Mouse (Mus musculus) CH12.LX (cell line): ENCODE measurements around the gene Ski. TPM values are rescaled to one million over a fixed set of nuclear protein-coding genes. Genes with fewer than 3 reads are reported as not detected.
A peak's percentile ranks its signal among the peaks of the same experiment; 100 is the strongest.

ENCODE experiments used
- DNase-seq: peaks from one replicate; pipeline ENCODE4 v3.0.0-alpha.2; 2013; ENCODE audit errors: extremely low read depth
- H3K27ac ChIP-seq: 2 replicates; pipeline ENCODE4 v1.5.1; 2012; ENCODE audit warnings: low read depth, mild to moderate bottlenecking, control low read depth, moderate library complexity; ENCODE audit not compliant: insufficient read depth
- H3K27me3 ChIP-seq: replicated peaks from 2 replicates; pipeline ENCODE3; 2012; ENCODE audit warnings: inconsistent platforms
- H3K36me3 ChIP-seq, 2 experiments: replicated peaks in 1 of 2; 2 replicates each; pipeline versions ENCODE3 to v1.6.1; 2012; ENCODE audit warnings: inconsistent platforms in 1 of 2, low read length in 1 of 2, mild to moderate bottlenecking in 1 of 2, mixed read lengths in 1 of 2, moderate library complexity in 1 of 2; ENCODE audit not compliant: control insufficient read depth in 1 of 2, insufficient read depth in 1 of 2
- H3K4me1 ChIP-seq, 2 experiments: 2 replicates each; pipeline ENCODE4 v1.6.1; 2012; ENCODE audit warnings: inconsistent platforms in 1 of 2, moderate library complexity in 1 of 2; ENCODE audit not compliant: insufficient read depth in 2 of 2, control insufficient read depth in 1 of 2
- H3K4me2 ChIP-seq: 2 replicates; pipeline ENCODE4 v1.6.1; 2012; ENCODE audit warnings: low read depth, mild to moderate bottlenecking, control low read depth; ENCODE audit not compliant: poor library complexity, insufficient read depth, severe bottlenecking
- H3K4me3 ChIP-seq, 3 experiments: fragments of 150-350 bp in 1 of 3; sonication (generic) in 1 of 3; replicated peaks in 1 of 3; 2 replicates each; pipeline versions ENCODE3 to v1.5.1; 2011 to 2012; ENCODE audit warnings: low read depth in 2 of 3, low read length in 2 of 3, mild to moderate bottlenecking in 2 of 3, moderate library complexity in 2 of 3, control low read depth in 1 of 3, improper control_type of control experiment in 1 of 3, inconsistent platforms in 1 of 3, mixed read lengths in 1 of 3; ENCODE audit not compliant: poor library complexity in 1 of 3
- H3K79me2 ChIP-seq: replicated peaks from 2 replicates; pipeline ENCODE4 v1.6.1; 2012; ENCODE audit warnings: mild to moderate bottlenecking, moderate library complexity; ENCODE audit not compliant: control insufficient read depth, poor library complexity, insufficient read depth, severe bottlenecking; ENCODE audit errors: extremely low read depth
- H3K9ac ChIP-seq: 2 replicates; pipeline ENCODE4 v1.6.1; 2012; ENCODE audit warnings: low read depth, mild to moderate bottlenecking, control low read depth, moderate library complexity; ENCODE audit not compliant: insufficient read depth
- H3K9me3 ChIP-seq: replicated peaks from 2 replicates; pipeline ENCODE3; 2012; ENCODE audit warnings: low read length, inconsistent platforms, mixed read lengths
- CTCF ChIP-seq, 2 experiments: IDR thresholded peaks in 1 of 2; conservative IDR thresholded peaks in 1 of 2; 2 replicates each; pipeline ENCODE4 v1.5.1; 2011 to 2012; ENCODE audit warnings: low read depth in 2 of 2, low read length in 2 of 2, improper control_type of control experiment in 1 of 2, inconsistent platforms in 1 of 2, mild to moderate bottlenecking in 1 of 2, moderate library complexity in 1 of 2
- ETS1 ChIP-seq: conservative IDR thresholded peaks from 2 replicates; pipeline ENCODE4 v1.6.1; 2012; ENCODE audit warnings: low read depth, mild to moderate bottlenecking, inconsistent platforms, low read length, improper control_type of control experiment, moderate library complexity
- GABPA ChIP-seq: IDR thresholded peaks from 2 replicates; pipeline ENCODE4 v1.6.1; 2012; ENCODE audit warnings: low read depth, low read length, improper control_type of control experiment, inconsistent platforms; ENCODE audit not compliant: insufficient replicate concordance
- JUND ChIP-seq: conservative IDR thresholded peaks from 2 replicates; pipeline ENCODE4 v1.6.1; 2011; ENCODE audit warnings: low read depth, low read length, improper control_type of control experiment
- KAT2A ChIP-seq: IDR thresholded peaks from 2 replicates; pipeline ENCODE4 v1.6.1; 2012; ENCODE audit warnings: low read length, improper control_type of control experiment, inconsistent platforms; ENCODE audit not compliant: insufficient replicate concordance
- MEF2A ChIP-seq: IDR thresholded peaks from 2 replicates; pipeline ENCODE4 v1.6.1; 2014; ENCODE audit warnings: low read depth, mild to moderate bottlenecking, inconsistent platforms, low read length, improper control_type of control experiment, borderline replicate concordance
- PAX5 ChIP-seq: IDR thresholded peaks from 2 replicates; pipeline ENCODE4 v1.6.1; 2012; ENCODE audit warnings: low read length, inconsistent platforms, mixed read lengths
- POLR2A ChIP-seq: IDR thresholded peaks from 2 replicates; pipeline ENCODE4 v1.6.1; 2011; ENCODE audit warnings: low read depth, mild to moderate bottlenecking, improper control_type of control experiment, low read length
- POLR2AphosphoS2 ChIP-seq: IDR thresholded peaks from 2 replicates; pipeline ENCODE4 v1.6.1; 2011; ENCODE audit warnings: low read depth, low read length, improper control_type of control experiment
- SMC3 ChIP-seq: IDR thresholded peaks from 2 replicates; pipeline ENCODE4 v1.6.1; 2011; ENCODE audit warnings: low read depth, low read length, improper control_type of control experiment
- TCF12 ChIP-seq: IDR thresholded peaks from 2 replicates; pipeline ENCODE4 v1.6.1; 2014; ENCODE audit warnings: low read depth, mild to moderate bottlenecking, inconsistent platforms, low read length, improper control_type of control experiment
- UBTF ChIP-seq: IDR thresholded peaks from 2 replicates; pipeline ENCODE4 v1.6.1; 2012; ENCODE audit warnings: low read depth, mild to moderate bottlenecking, inconsistent platforms, low read length, improper control_type of control experiment, moderate library complexity
- USF1 ChIP-seq: IDR thresholded peaks from 2 replicates; pipeline ENCODE4 v1.6.1; 2014; ENCODE audit warnings: low read depth, mild to moderate bottlenecking, inconsistent platforms, low read length, improper control_type of control experiment
- ZC3H11A ChIP-seq: IDR thresholded peaks from 2 replicates; pipeline ENCODE4 v1.6.1; 2012; ENCODE audit warnings: low read depth, mild to moderate bottlenecking, inconsistent platforms, low read length, improper control_type of control experiment
- ZNF384 ChIP-seq: IDR thresholded peaks from 2 replicates; pipeline ENCODE4 v1.6.1; 2012; ENCODE audit warnings: low read depth, low read length, improper control_type of control experiment, inconsistent platforms
- dilution Hi-C: fragments of 300-500 bp; cut with MboI; formaldehyde crosslinking; loops from 2 replicates; pipeline ENCODE4 v1.14.3; 2020; ENCODE audit warnings: low sequenced_read_pairs; ENCODE audit not compliant: extremely low pct_unique_long_range_greater_than_20kb, extremely low pct_ligation_motif_present
- in situ Hi-C: fragments of 300-500 bp; cut with MboI; formaldehyde crosslinking; loops from 3 replicates; pipeline ENCODE4 v1.14.3; 2019; ENCODE audit warnings: low sequenced_read_pairs, low pct_ligation_motif_present, low pct_unique_long_range_greater_than_20kb, mixed read lengths
- polyA plus RNA-seq: library from polyadenylated mRNA; unstranded; fragments of >175 nt; gene quantifications from 2 replicates; pipeline ENCODE4 v1.2.1, GENCODE M21; 2012; ENCODE audit warnings: low read depth; ENCODE audit not compliant: insufficient read length
- total RNA-seq, 2 experiments: library from RNA; depleted of rRNA; stranded (reverse); fragments of 300-350 nt in 1 of 2; fragments of >200 nt in 1 of 2; gene quantifications; 2 replicates each; pipeline ENCODE4 v1.2.3; 2012 to 2014

Gene Ski
- total and polyA plus RNA-seq, 3 experiments = 4.1 to 17.9 (median 10.1) TPM

GRCm38 (mm10) chr4:155218104-155218732 lies 4.2 kb downstream of the Ski start:
- H3K27ac ChIP-seq = no peak overlapping the region
- TF ChIP-seq UBTF (no peak), KAT2A (no peak), MEF2A (no peak), TCF12 (no peak), ETS1 (no peak), PAX5 (no peak), POLR2AphosphoS2 (no peak), GABPA (no peak), SMC3 (no peak), ZC3H11A (no peak), ZNF384 (no peak), CTCF (conservative IDR thresholded peaks at IDR 0.05 in 1 of 2, IDR thresholded peaks at IDR 0.05 in 1 of 2; ENCODE audit: low read depth in 2 of 2, low read length in 2 of 2) (no peak), JUND (no peak)
- peaks cover 2 to 49% of the 10 kb centered on the region in 2 experiments for H3K36me3 ChIP-seq
- no peak for DNase-seq
- H3K27me3 ChIP-seq = no peaks in the 10 kb centered on the region
- dilution Hi-C loops (no loop called here), in situ Hi-C loops (no loop called here)
- H3K4me2 ChIP-seq = peak overlapping the region; percentile 81
- no peaks in the 10 kb centered on the region for H3K9me3 ChIP-seq
- H3K4me3 ChIP-seq = peak overlapping the region in 2 of 3 experiments; percentile 34 to 80
- peaks cover 32 to 67% of the 10 kb centered on the region in 2 experiments for H3K4me1 ChIP-seq
- peak overlapping the region; percentile 35 for H3K9ac ChIP-seq
- H3K79me2 ChIP-seq = peaks cover 90% of the 10 kb centered on the region

DNA sequence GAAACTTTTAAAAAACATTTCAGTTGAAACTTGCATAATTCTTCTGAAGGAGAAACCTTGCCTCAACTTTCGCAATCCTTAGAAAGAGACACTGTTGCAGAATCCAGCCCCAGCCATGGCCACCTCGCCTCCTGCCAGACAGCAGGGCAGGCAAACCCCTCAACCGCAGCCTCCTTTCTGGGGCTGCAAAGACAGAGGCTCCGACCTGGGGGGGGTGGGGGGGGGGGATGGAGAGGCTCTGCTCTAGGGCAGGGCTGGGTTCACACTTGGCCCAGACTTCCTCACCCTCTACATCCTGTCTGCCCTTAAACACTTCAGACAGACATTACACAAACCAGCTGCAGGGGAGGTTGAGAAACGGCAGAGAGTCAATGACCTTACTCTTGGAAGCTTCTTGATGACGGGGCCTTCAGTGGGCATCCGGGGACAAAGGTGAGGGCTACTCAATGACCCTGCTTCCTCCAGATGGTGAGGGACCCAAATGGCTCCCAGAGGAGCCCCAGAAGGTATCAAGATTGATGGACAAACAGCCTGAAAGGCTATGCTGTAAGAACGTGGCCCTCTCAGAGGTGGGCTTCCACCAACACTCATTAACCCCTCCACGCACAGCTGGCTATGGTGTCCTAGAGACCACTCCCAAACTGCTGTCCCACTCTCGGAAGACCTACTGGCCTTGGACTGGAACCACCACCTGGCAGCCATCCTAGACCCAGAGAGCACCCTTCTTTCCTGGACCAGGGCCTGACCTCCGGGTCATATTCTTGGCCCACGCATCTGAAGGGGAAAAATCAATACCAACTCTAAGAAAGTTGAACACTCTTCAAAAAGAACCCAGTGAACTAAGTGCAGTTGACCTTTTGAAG lies 4.9 kb downstream of the Ski start:
- Histone ChIP-seq H3K27ac (no peak overlapping the region), H3K4me1 (peaks cover 37 to 74% of the 10 kb centered on the region in 2 experiments), H3K9me3 (no peaks in the 10 kb centered on the region), H3K4me2 (peak overlapping the region; percentile 81), H3K27me3 (no peaks in the 10 kb centered on the region), H3K4me3 (no peak overlapping the region), H3K9ac (0 out of 2 replicates have a peak overlapping the region, but pooled peaks have one; percentile 35), H3K36me3 (peaks cover 5 to 55% of the 10 kb centered on the region in 2 experiments), H3K79me2 (peaks cover 97% of the 10 kb centered on the region)
- in situ Hi-C loops (no loop called here), dilution Hi-C loops (no loop called here)
- TF ChIP-seq UBTF (0 out of 2 replicates have a peak, but pooled peaks have one; percentile 35), POLR2A (peak; percentile 3; the same call in 1 of the 2 replicates), USF1 (no peak)
- DNase-seq = no peak
